ENCODE assay signal across 25 mouse cellular contexts in the genomic region with DNA sequence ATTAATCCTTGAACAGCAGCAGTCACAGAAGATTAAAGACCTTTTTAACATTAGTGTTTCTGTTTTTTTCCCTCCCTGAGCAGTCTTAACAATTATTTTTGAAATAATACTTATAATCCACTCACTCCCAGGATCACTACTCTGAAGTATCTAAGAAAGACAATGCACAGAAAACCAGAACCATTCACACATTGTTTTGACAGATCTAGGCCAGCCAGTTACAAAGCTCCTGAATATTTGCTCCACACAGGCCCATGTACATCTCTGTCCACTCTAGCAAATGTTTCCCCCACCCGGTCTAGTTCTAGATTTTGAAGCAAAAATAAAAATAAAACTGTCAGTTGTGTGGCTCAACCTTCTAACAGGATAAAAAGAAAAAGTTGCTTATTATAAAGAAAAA. TPM values are rescaled to one million over a fixed set of nuclear protein-coding genes. Genes with fewer than 3 reads are reported as not detected.
DNase-seq lines count a peak whose midpoint lies in the region; ATAC-seq and TF ChIP-seq lines count a peak whose summit lies in the region.
"Had no signal": no experiment of that assay in that cellular context is flagged by ENCODE, and none has a peak within 500 bp of the region (broad histone marks: within the 10 kb centered on the region; RNA-seq: fewer than 3 reads in every experiment).

No protein-coding gene starts in this region.

- no peak overlapping the region for H3K4me2 ChIP-seq in hindbrain, embryonic 11.5 days (replicated peaks; ENCODE audit: low read depth, low read length)
- H3K4me2 ChIP-seq: embryonic facial prominence, embryonic 12.5 days; forebrain, embryonic 12.5 days had no signal

- peak overlapping the region; percentile 33; the same call in 1 of the 2 replicates for H3K27ac ChIP-seq in left cerebral cortex, adult 2 months
- H3K27ac ChIP-seq in hindbrain, embryonic 11.5 days (ENCODE audit: low read depth, low read length): no peak overlapping the region
- H3K27ac ChIP-seq: embryonic facial prominence, embryonic 10.5 days; embryonic facial prominence, embryonic 12.5 days; forebrain, embryonic 10.5 days; forebrain, embryonic 12.5 days had no signal

- H3K9ac ChIP-seq in hindbrain, embryonic 11.5 days (ENCODE audit: low read depth, low read length): no peak overlapping the region
- H3K9ac ChIP-seq: embryonic facial prominence, embryonic 12.5 days; forebrain, embryonic 12.5 days had no signal

- H3K4me3 ChIP-seq in left cerebral cortex, adult 2 months: no peak overlapping the region
- H3K4me3 ChIP-seq in hindbrain, embryonic 11.5 days (ENCODE audit: low read depth, low read length): no peak overlapping the region
- H3K4me3 ChIP-seq: embryonic facial prominence, embryonic 10.5 days; embryonic facial prominence, embryonic 12.5 days; forebrain, embryonic 10.5 days; forebrain, embryonic 12.5 days had no signal

- no peaks in the 10 kb centered on the region for H3K36me3 ChIP-seq in hindbrain, embryonic 11.5 days (ENCODE audit: control insufficient read depth, insufficient read depth, low read length)
- H3K36me3 ChIP-seq: embryonic facial prominence, embryonic 12.5 days had no signal

- no peaks in the 10 kb centered on the region for H3K4me1 ChIP-seq in hindbrain, embryonic 11.5 days (replicated peaks; ENCODE audit: control insufficient read depth, insufficient read depth, low read length)
- H3K4me1 ChIP-seq: embryonic facial prominence, embryonic 10.5 days; embryonic facial prominence, embryonic 12.5 days; forebrain, embryonic 12.5 days had no signal

- no peaks in the 10 kb centered on the region for H3K9me3 ChIP-seq in hindbrain, embryonic 11.5 days (ENCODE audit: control insufficient read depth, low read length)
- H3K9me3 ChIP-seq: embryonic facial prominence, embryonic 10.5 days; embryonic facial prominence, embryonic 12.5 days; forebrain, embryonic 10.5 days; forebrain, embryonic 12.5 days; G1E had no signal

- 79% methylated on average over 1 of the region's 1 CpGs for WGBS in hindbrain, embryonic 11.5 days

- no peaks in the 10 kb centered on the region for H3K27me3 ChIP-seq in hindbrain, embryonic 11.5 days (ENCODE audit: control insufficient read depth, insufficient read depth, low read length)
- H3K27me3 ChIP-seq: CH12.LX; embryonic facial prominence, embryonic 12.5 days; forebrain, embryonic 12.5 days; Patski had no signal

- intact Hi-C loops in heart, postnatal 14 days (cut with DNase I): no loop called here
- intact Hi-C loops in left cerebral cortex, adult 2 months (cut with DNase I): no loop called here
- intact Hi-C loops in left cerebral cortex, postnatal 10 days (cut with DNase I): no loop called here

- TF ChIP-seq CTCF in left cerebral cortex, adult 2 months (IDR thresholded peaks at IDR 0.05): no peak

- ATAC-seq in hindbrain, embryonic 11.5 days (ENCODE audit: low FRiP score): no peak
- ATAC-seq: activated CD4-positive, CD25-positive, alpha-beta regulatory T cell, adult 4 months; CD4-positive, CD25-positive, alpha-beta regulatory T cell, adult 4 months; forebrain, embryonic 14.5 days; forebrain, embryonic 16.5 days; Patski had no signal

- DNase-seq in heart, adult 11 months: peak; percentile 15
- DNase-seq in heart, postnatal 14 days: no peak
- DNase-seq in left cerebral cortex, adult 2 months (ENCODE audit: extremely low spot score in 1 of 2, low spot score in 2 of 2): no peak
- no peak for DNase-seq in left cerebral cortex, postnatal 10 days (ENCODE audit: extremely low spot score in 1 of 2, low spot score in 2 of 2)
- no peak for DNase-seq in hindbrain, embryonic 11.5 days (ENCODE audit: low spot score)
- DNase-seq: adrenal gland, adult 8-10 months; adrenal gland, postnatal 14 days; adrenal gland, postnatal 36 days; B cell, adult 2 months; cerebellum, adult 11-12 months; cerebellum, adult 2 months; cerebellum, adult 9-10 months; cerebellum, postnatal 10 days; cerebellum, postnatal 25 days had no signal

RNA-seq across cellular contexts. Expression of a gene that starts 45.9 kb away (rescaled TPM):
- total RNA-seq in heart, postnatal 14 days (2021): 10 to 100 TPM; 28.7 to 31.2 TPM
- total RNA-seq in left cerebral cortex, adult 2 months (2021): 10 to 100 TPM; 72.8 to 76.7 TPM
- total RNA-seq in left cerebral cortex, postnatal 10 days (2021): 10 to 100 TPM; 55.4 to 57.2 TPM
- polyA plus RNA-seq in hindbrain, embryonic 11.5 days (2014; fragmentation: Nextera tagmentation; extraction: Ambion mirVana): 20.2 and 23.4 TPM in 2 replicates
